Mouse (Mus musculus) cerebellum, adult 2 months (tissue): ENCODE measurements around the gene Dscaml1.

ENCODE experiments used
- CTCF ChIP-seq: fragments of 200-500 bp; IDR thresholded peaks from 2 replicates; pipeline ENCODE4 v1.5.1; 2011; ENCODE audit warnings: low read depth, mild to moderate bottlenecking, control low read depth, low read length, moderate library complexity, borderline replicate concordance; ENCODE audit not compliant: insufficient read depth
- POLR2A ChIP-seq: fragments of 200-500 bp; IDR thresholded peaks from 2 replicates; pipeline ENCODE4 v1.6.1; 2011; ENCODE audit warnings: low read length, control low read depth, borderline replicate concordance; ENCODE audit not compliant: insufficient read depth

GRCm38 (mm10) chr9:45573493-45573815, 147.0 kb downstream of the Dscaml1 start:
- TF ChIP-seq POLR2A (no peak), CTCF (no peak)
